Mouse (Mus musculus): ENCODE results near the gene Hic2. TPM values are rescaled to one million over a fixed set of nuclear protein-coding genes. Genes with fewer than 3 reads are reported as not detected.

Gene Hic2
- polyA plus RNA-seq, 1 experiment from 2014 or later = 5.3 TPM

- 0 out of 2 replicates have a peak, but pooled peaks have one; percentile 20 for ATAC-seq
- H3K36me3 ChIP-seq = peaks cover 65% of the 10 kb centered on the region
- no peak overlapping the region for H3K9ac ChIP-seq
- no peaks in the 10 kb centered on the region for H3K27me3 ChIP-seq (replicated peaks)
- no peak overlapping the region for H3K4me3 ChIP-seq
- H3K9me3 ChIP-seq (replicated peaks) = no peaks in the 10 kb centered on the region
- 71% methylated on average over 2 of the region's 2 CpGs for WGBS (ENCODE audit: insufficient replicate concordance)
- no peak overlapping the region for H3K27ac ChIP-seq
- no peak overlapping the region for H3K4me2 ChIP-seq
- 0 out of 2 replicates have a peak, but pooled peaks cover 3% of the 10 kb centered on the region for H3K4me1 ChIP-seq
These were observed 53.7 kb downstream of the Hic2 start for GRCm38 (mm10) chr16:17287103-17287502.

DNA sequence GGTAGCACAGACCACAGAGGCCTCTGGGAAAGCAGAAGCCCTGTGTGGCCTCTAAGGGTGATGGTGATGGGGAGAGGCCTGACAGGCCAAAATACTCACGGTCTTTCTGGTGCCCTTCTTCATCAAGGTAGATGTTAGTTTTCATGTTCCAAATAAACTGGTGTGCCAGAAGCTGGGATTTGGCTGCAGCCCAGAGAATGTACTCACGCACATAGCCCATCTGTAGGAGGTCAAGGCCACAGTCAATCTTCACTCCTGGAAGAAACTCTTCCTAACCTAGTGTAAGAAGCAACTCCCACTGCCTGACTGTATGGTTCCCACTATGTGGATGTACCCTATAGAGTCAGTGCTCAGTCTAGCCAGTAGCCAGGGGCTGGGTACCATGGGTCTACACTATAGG is 57.6 kb downstream of the Hic2 start:
- no peak for ATAC-seq
- 85% methylated on average over 2 of the region's 2 CpGs for WGBS (ENCODE audit: insufficient replicate concordance)
- H3K4me2 ChIP-seq = no peak overlapping the region

DNA sequence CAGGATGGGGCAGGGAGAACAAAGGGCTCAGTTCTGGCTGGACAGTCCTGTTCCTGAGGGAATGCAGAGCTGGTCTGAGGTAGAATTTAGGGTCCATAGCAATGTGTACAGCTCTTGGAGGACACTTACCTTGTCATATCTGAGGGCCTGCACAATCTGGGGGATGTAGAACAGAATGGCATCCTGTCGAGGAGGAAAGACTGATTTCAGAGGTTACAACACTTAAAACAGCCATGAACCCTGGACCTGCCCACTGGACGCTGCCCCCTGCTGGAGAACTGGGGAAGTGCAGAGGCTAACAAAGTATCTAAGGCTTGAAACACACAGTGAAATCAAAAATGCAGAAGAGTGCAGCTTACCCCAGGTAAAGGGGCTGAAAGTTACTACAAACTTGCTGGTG is 59.4 kb downstream of the Hic2 start:
- H3K27me3 ChIP-seq (replicated peaks) = no peaks in the 10 kb centered on the region
- WGBS (ENCODE audit: insufficient replicate concordance) = 2% methylated on average over 2 of the region's 2 CpGs
- no peak overlapping the region for H3K4me3 ChIP-seq
- 0 out of 2 replicates have a peak, but pooled peaks cover under 1% of the 10 kb centered on the region for H3K4me1 ChIP-seq
- H3K4me2 ChIP-seq = no peak overlapping the region
- H3K36me3 ChIP-seq = peaks cover 66% of the 10 kb centered on the region
- no peak overlapping the region for H3K27ac ChIP-seq
- no peaks in the 10 kb centered on the region for H3K9me3 ChIP-seq (replicated peaks)
- H3K9ac ChIP-seq = no peak overlapping the region
- ATAC-seq = no peak

More for the DNA sequence above, 57.6 kb downstream of the Hic2 start:
- H3K9ac ChIP-seq = no peak overlapping the region
- H3K4me3 ChIP-seq = no peak overlapping the region
- H3K9me3 ChIP-seq (replicated peaks) = no peaks in the 10 kb centered on the region
- H3K27me3 ChIP-seq (replicated peaks) = no peaks in the 10 kb centered on the region
- 0 out of 2 replicates have a peak, but pooled peaks cover 3% of the 10 kb centered on the region for H3K4me1 ChIP-seq
- no peak overlapping the region for H3K27ac ChIP-seq
- peaks cover 55% of the 10 kb centered on the region for H3K36me3 ChIP-seq

DNA sequence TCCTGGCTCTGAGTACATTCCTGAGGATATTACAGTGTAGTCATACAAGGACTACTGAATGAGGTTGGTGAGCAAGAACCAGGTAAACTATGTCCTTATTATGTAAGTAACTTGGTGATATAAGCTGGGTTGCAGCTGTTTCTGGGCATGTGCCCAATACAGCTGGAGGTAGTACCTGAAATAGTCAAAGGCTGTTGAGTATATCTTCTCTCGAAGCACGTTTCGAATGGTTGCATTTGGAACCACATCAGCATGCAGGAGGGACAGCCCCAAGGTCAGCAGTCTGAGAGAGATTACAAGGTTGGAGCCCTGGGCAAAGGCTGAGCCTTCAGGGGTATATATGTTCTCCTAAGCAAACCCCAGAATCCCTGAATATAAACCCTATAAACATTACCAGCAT is 67.4 kb downstream of the Hic2 start:
- H3K4me2 ChIP-seq = no peak overlapping the region
- no peak overlapping the region for H3K9ac ChIP-seq
- no peak for ATAC-seq
- H3K27ac ChIP-seq = no peak overlapping the region
- H3K36me3 ChIP-seq = peaks cover 72% of the 10 kb centered on the region
- no peaks in the 10 kb centered on the region for H3K9me3 ChIP-seq (replicated peaks)
- H3K4me1 ChIP-seq = no peaks in the 10 kb centered on the region
- WGBS (ENCODE audit: insufficient replicate concordance) = 90% methylated on average over 3 of the region's 3 CpGs
- no peak overlapping the region for H3K4me3 ChIP-seq
- no peaks in the 10 kb centered on the region for H3K27me3 ChIP-seq (replicated peaks)

DNA sequence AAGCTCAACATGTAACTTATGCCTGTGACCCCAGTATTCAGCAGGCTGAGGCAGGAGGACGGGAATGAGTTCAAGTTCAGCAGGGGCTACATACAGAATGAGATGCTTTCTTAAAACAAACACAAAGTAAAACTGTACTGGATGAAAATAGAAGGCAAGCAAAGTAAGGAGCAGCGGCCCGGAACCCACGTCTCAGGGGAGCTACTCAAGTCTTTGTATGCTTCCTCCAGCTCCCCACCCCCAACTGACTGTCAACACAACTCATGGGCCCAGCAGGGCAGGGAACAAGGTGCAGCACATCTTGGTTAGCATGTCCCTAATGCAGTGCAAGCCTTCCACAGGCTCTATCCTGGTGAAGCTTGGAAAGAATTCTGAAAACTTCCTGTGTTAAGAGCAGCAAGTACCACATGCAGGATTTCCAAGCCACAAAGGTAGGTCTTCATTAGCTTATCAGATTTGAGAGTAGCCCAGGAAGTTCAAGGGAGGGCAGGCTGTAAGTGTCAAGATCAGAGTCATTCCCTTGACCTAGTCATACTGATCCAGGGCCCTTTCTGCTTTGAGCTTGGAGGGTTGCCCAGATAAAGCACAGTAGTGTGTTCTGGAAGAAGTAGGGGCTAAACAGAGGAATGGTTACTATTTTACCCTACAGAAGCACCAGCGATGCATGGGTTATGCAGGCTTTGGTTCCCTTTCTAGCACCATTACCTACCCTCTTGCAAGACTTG is 70.3 kb downstream of the Hic2 start:
- 80% methylated on average over 5 of the region's 5 CpGs for WGBS (ENCODE audit: insufficient replicate concordance)
- Histone ChIP-seq H3K36me3 (peaks cover 74% of the 10 kb centered on the region), H3K9me3 (replicated peaks) (no peaks in the 10 kb centered on the region)

GRCm38 (mm10) chr16:17307461-17307860 is 74.1 kb downstream of the Hic2 start:
- Histone ChIP-seq H3K27me3 (replicated peaks) (no peaks in the 10 kb centered on the region), H3K4me2 (no peak overlapping the region), H3K9me3 (replicated peaks) (no peaks in the 10 kb centered on the region), H3K36me3 (peaks cover 73% of the 10 kb centered on the region), H3K27ac (no peak overlapping the region), H3K4me3 (no peak overlapping the region), H3K4me1 (no peaks in the 10 kb centered on the region), H3K9ac (no peak overlapping the region)
- ATAC-seq = no peak
- 79% methylated on average over 5 of the region's 5 CpGs for WGBS (ENCODE audit: insufficient replicate concordance)

More for the DNA sequence above, 70.3 kb downstream of the Hic2 start:
- Histone ChIP-seq H3K9ac (no peak overlapping the region), H3K27me3 (replicated peaks) (no peaks in the 10 kb centered on the region), H3K4me2 (no peak overlapping the region), H3K4me3 (no peak overlapping the region), H3K27ac (no peak overlapping the region), H3K4me1 (no peaks in the 10 kb centered on the region)
- no peak for ATAC-seq

DNA sequence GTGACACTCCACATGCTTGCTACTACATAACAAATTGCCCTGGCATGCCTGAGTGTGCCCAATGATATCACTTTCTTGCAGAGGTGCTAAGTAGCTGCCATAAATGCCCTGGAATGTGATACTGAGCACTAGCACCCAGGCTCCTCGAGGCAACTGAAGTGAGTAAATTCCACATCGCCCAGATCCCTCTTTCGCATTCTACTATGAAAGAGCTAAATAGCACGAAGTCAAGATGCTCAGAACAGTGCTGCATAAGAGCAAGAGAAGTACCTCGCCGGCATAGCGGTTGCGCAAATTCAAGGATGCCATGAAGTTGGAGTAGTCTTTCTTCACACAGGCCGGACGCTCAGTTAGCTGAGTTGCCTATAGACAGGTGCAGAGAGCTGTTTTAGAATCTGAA is 75.7 kb downstream of the Hic2 start:
- WGBS (ENCODE audit: insufficient replicate concordance) = 81% methylated on average over 10 of the region's 10 CpGs
- Histone ChIP-seq H3K36me3 (peaks cover 72% of the 10 kb centered on the region), H3K27ac (no peak overlapping the region), H3K4me3 (no peak overlapping the region), H3K4me1 (no peaks in the 10 kb centered on the region), H3K27me3 (replicated peaks) (no peaks in the 10 kb centered on the region), H3K9ac (no peak overlapping the region), H3K9me3 (replicated peaks) (no peaks in the 10 kb centered on the region), H3K4me2 (no peak overlapping the region)
- ATAC-seq = no peak

DNA sequence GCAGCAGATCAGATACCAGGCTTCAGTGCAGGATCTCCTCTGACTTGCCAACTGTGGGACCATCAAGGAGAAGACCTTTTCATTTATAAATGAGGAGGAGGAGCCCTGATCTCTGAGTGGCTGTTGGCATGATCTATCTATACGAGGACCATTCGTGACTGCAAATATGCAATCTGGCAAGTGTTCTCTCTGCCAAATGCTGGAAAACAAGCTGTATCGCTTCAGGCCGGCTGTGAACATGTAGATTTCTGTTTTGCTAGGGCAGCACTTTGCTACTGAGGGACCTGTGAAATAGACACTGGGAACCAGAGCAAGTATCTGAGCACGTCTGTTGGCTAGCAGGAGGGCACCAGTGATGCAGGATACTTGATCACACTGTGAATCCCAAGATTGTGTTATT is 79.2 kb downstream of the Hic2 start:
- no peak for ATAC-seq
- H3K9ac ChIP-seq = no peak overlapping the region
- 79% methylated on average over 5 of the region's 5 CpGs for WGBS (ENCODE audit: insufficient replicate concordance)

More for the DNA sequence above, 79.2 kb downstream of the Hic2 start:
- H3K36me3 ChIP-seq = peaks cover 82% of the 10 kb centered on the region
- no peaks in the 10 kb centered on the region for H3K27me3 ChIP-seq (replicated peaks)
- no peaks in the 10 kb centered on the region for H3K9me3 ChIP-seq (replicated peaks)
- no peaks in the 10 kb centered on the region for H3K4me1 ChIP-seq
- H3K4me2 ChIP-seq = no peak overlapping the region
- H3K4me3 ChIP-seq = no peak overlapping the region
- H3K27ac ChIP-seq = no peak overlapping the region

Other genes with a start within 250 kb of the Hic2 start
- gene Ypel1, start 163.9 kb upstream of the Hic2 start, polyA plus RNA-seq (2016; fragmentation: Nextera tagmentation; extraction: Ambion mirVana) = 2.6 and 3.3 TPM in 2 replicates
- gene Ppil2, start 122.3 kb upstream of the Hic2 start, polyA plus RNA-seq (2016; fragmentation: Nextera tagmentation; extraction: Ambion mirVana) = 72.7 and 77.5 TPM in 2 replicates
- 31.9 and 33.4 TPM in 2 replicates for gene 2610318N02Rik, start 108.4 kb upstream of the Hic2 start, polyA plus RNA-seq (2016; fragmentation: Nextera tagmentation; extraction: Ambion mirVana)
- gene Sdf2l1, start 101.2 kb upstream of the Hic2 start, polyA plus RNA-seq (2016; fragmentation: Nextera tagmentation; extraction: Ambion mirVana) = 82.4 and 91.1 TPM in 2 replicates
- gene Ydjc, start 89.0 kb upstream of the Hic2 start, polyA plus RNA-seq (2016; fragmentation: Nextera tagmentation; extraction: Ambion mirVana) = 18.5 and 18.8 TPM in 2 replicates
- 0.80 and 1.3 TPM in 2 replicates for gene Ccdc116, start 86.3 kb upstream of the Hic2 start, polyA plus RNA-seq (2016; fragmentation: Nextera tagmentation; extraction: Ambion mirVana)
- 275 and 283 TPM in 2 replicates for gene Ube2l3, start 30.9 kb upstream of the Hic2 start, polyA plus RNA-seq (2016; fragmentation: Nextera tagmentation; extraction: Ambion mirVana)
- gene Rimbp3, start 25.0 kb upstream of the Hic2 start, polyA plus RNA-seq (2016; fragmentation: Nextera tagmentation; extraction: Ambion mirVana) = 0.12 and 0.17 TPM in 2 replicates
- 4.7 and 5.3 TPM in 2 replicates for gene Tmem191c, start 42.5 kb downstream of the Hic2 start, polyA plus RNA-seq (2016; fragmentation: Nextera tagmentation; extraction: Ambion mirVana)
- gene Serpind1, start 97.8 kb downstream of the Hic2 start, polyA plus RNA-seq (2016; fragmentation: Nextera tagmentation; extraction: Ambion mirVana) = 107 and 111 TPM in 2 replicates
- gene Snap29, start 172.4 kb downstream of the Hic2 start, polyA plus RNA-seq (2016; fragmentation: Nextera tagmentation; extraction: Ambion mirVana) = 10.6 and 10.8 TPM in 2 replicates
- 25.6 TPM in 2 replicates for gene Pi4ka, start 172.7 kb downstream of the Hic2 start, polyA plus RNA-seq (2016; fragmentation: Nextera tagmentation; extraction: Ambion mirVana)
- 37.9 and 41.6 TPM in 2 replicates for gene Crkl, start 218.4 kb downstream of the Hic2 start, polyA plus RNA-seq (2016; fragmentation: Nextera tagmentation; extraction: Ambion mirVana)

Measured in liver, embryonic 12.5 days (tissue).